Mouse (Mus musculus): Measurements from ENCODE around the gene Bnip1. TPM values are rescaled to one million over a fixed set of nuclear protein-coding genes. Genes with fewer than 3 reads are reported as not detected.

The Bnip1 gene
- polyA plus RNA-seq, 1 experiment from 2014 or later, result 56.2 TPM

- H3K27ac ChIP-seq, result no peak overlapping the region
- 2% methylated on average over 19 of the region's 19 CpGs for WGBS
- H3K4me1 ChIP-seq, result peaks cover 16% of the 10 kb centered on the region
- H3K4me2 ChIP-seq (replicated peaks), result no peak overlapping the region
- H3K36me3 ChIP-seq, result no peaks in the 10 kb centered on the region
- no peak overlapping the region for H3K4me3 ChIP-seq
- no peak overlapping the region for H3K9ac ChIP-seq
- peaks cover 100% of the 10 kb centered on the region for H3K27me3 ChIP-seq
- no peaks in the 10 kb centered on the region for H3K9me3 ChIP-seq
- ATAC-seq (ENCODE audit: low FRiP score, low read depth), result no peak
These were observed 56.1 kb downstream of the Bnip1 start for GRCm38 (mm10) chr17:26836786-26837545.

GRCm38 (mm10) chr17:26837546-26837985 is 56.7 kb downstream of the Bnip1 start:
- H3K36me3 ChIP-seq, result no peaks in the 10 kb centered on the region
- H3K27me3 ChIP-seq, result peaks cover 100% of the 10 kb centered on the region
- H3K9ac ChIP-seq, result no peak overlapping the region
- H3K4me2 ChIP-seq (replicated peaks), result no peak overlapping the region
- no peak overlapping the region for H3K27ac ChIP-seq
- no peaks in the 10 kb centered on the region for H3K9me3 ChIP-seq
- peaks cover 16% of the 10 kb centered on the region for H3K4me1 ChIP-seq
- ATAC-seq (ENCODE audit: low FRiP score, low read depth), result no peak
- WGBS, result 2% methylated on average over 7 of the region's 7 CpGs
- no peak overlapping the region for H3K4me3 ChIP-seq

- ATAC-seq (ENCODE audit: low FRiP score, low read depth), result no peak
- H3K36me3 ChIP-seq, result no peaks in the 10 kb centered on the region
- H3K27ac ChIP-seq, result no peak overlapping the region
- H3K4me1 ChIP-seq, result peaks cover 16% of the 10 kb centered on the region
- no peak overlapping the region; the same call in 1 of the 2 replicates for H3K4me3 ChIP-seq
- WGBS, result 1% methylated on average over 37 of the region's 37 CpGs
- H3K9ac ChIP-seq, result no peak overlapping the region
- H3K27me3 ChIP-seq, result peaks cover 100% of the 10 kb centered on the region
- no peaks in the 10 kb centered on the region for H3K9me3 ChIP-seq
- peak overlapping the region; percentile 53; the same call in 1 of the 2 replicates for H3K4me2 ChIP-seq (replicated peaks)
These were observed 57.5 kb downstream of the Bnip1 start for GRCm38 (mm10) chr17:26838191-26838910.

- Histone ChIP-seq H3K4me3 (peak overlapping the region; percentile 34), H3K9ac (peak overlapping the region; percentile 9), H3K9me3 (no peaks in the 10 kb centered on the region), H3K27me3 (peaks cover 100% of the 10 kb centered on the region), H3K4me2 (replicated peaks) (peak overlapping the region; percentile 53), H3K4me1 (peaks cover 16% of the 10 kb centered on the region), H3K36me3 (no peaks in the 10 kb centered on the region), H3K27ac (no peak overlapping the region)
- WGBS, result under 1% methylated on average over 87 of the region's 87 CpGs
- ATAC-seq (ENCODE audit: low FRiP score, low read depth), result no peak
These were observed 58.2 kb downstream of the Bnip1 start for GRCm38 (mm10) chr17:26838911-26839717.

GRCm38 (mm10) chr17:26839718-26840438 is 59.0 kb downstream of the Bnip1 start:
- no peak for ATAC-seq (ENCODE audit: low FRiP score, low read depth)
- H3K4me3 ChIP-seq, result peak overlapping the region; percentile 34
- peaks cover 16% of the 10 kb centered on the region for H3K4me1 ChIP-seq
- H3K36me3 ChIP-seq, result no peaks in the 10 kb centered on the region
- 2% methylated on average over 26 of the region's 26 CpGs for WGBS
- no peak overlapping the region for H3K27ac ChIP-seq
- H3K9ac ChIP-seq, result peak overlapping the region; percentile 9; the same call in 1 of the 2 replicates
- H3K27me3 ChIP-seq, result peaks cover 100% of the 10 kb centered on the region
- no peaks in the 10 kb centered on the region for H3K9me3 ChIP-seq
- H3K4me2 ChIP-seq (replicated peaks), result peak overlapping the region; percentile 53

GRCm38 (mm10) chr17:26840439-26840780 is 59.5 kb downstream of the Bnip1 start:
- Histone ChIP-seq H3K9ac (no peak overlapping the region), H3K9me3 (no peaks in the 10 kb centered on the region), H3K4me1 (peaks cover 16% of the 10 kb centered on the region), H3K4me3 (no peak overlapping the region), H3K36me3 (no peaks in the 10 kb centered on the region), H3K27ac (no peak overlapping the region), H3K4me2 (replicated peaks) (no peak overlapping the region), H3K27me3 (peaks cover 100% of the 10 kb centered on the region)
- 5% methylated on average over 9 of the region's 9 CpGs for WGBS
- no peak for ATAC-seq (ENCODE audit: low FRiP score, low read depth)

GRCm38 (mm10) chr17:26840922-26841731 is 60.3 kb downstream of the Bnip1 start:
- Histone ChIP-seq H3K9me3 (no peaks in the 10 kb centered on the region), H3K9ac (no peak overlapping the region)

GRCm38 (mm10) chr17:26841981-26842380 is 61.1 kb downstream of the Bnip1 start:
- no peak overlapping the region for H3K9ac ChIP-seq
- H3K4me2 ChIP-seq (replicated peaks), result no peak overlapping the region
- under 1% methylated on average over 5 of the region's 5 CpGs for WGBS
- H3K36me3 ChIP-seq, result no peaks in the 10 kb centered on the region
- peaks cover 16% of the 10 kb centered on the region for H3K4me1 ChIP-seq
- H3K27ac ChIP-seq, result no peak overlapping the region
- H3K9me3 ChIP-seq, result no peaks in the 10 kb centered on the region
- peaks cover 96% of the 10 kb centered on the region for H3K27me3 ChIP-seq
- no peak overlapping the region for H3K4me3 ChIP-seq
- no peak for ATAC-seq (ENCODE audit: low FRiP score, low read depth)

More at GRCm38 (mm10) chr17:26840922-26841731, 60.3 kb downstream of the Bnip1 start:
- under 1% methylated on average over 48 of the region's 48 CpGs for WGBS
- Histone ChIP-seq H3K36me3 (no peaks in the 10 kb centered on the region), H3K27me3 (peaks cover 99% of the 10 kb centered on the region), H3K4me3 (peak overlapping the region; percentile 19; the same call in 1 of the 2 replicates), H3K4me2 (replicated peaks) (peak overlapping the region; percentile 30), H3K27ac (no peak overlapping the region), H3K4me1 (peaks cover 16% of the 10 kb centered on the region)
- no peak for ATAC-seq (ENCODE audit: low FRiP score, low read depth)

Data from limb, embryonic 13.5 days (tissue).